Mouse (Mus musculus): ENCODE data around the gene Psme3.

GRCm38 (mm10) chr11:101338123-101338760 is 22.2 kb downstream of the Psme3 start:
- TF ChIP-seq POLR2A (IDR thresholded peaks at IDR 0.05; ENCODE audit: borderline replicate concordance, extremely low read depth, insufficient read depth, insufficient read length, poor library complexity, severe bottlenecking) (no peak), CTCF (IDR thresholded peaks at IDR 0.05; ENCODE audit: borderline replicate concordance, extremely low read depth, insufficient read depth, insufficient read length) (no peak)
